Comparison of ENCODE assay signal across 25 mouse cellular contexts in the genomic region with DNA sequence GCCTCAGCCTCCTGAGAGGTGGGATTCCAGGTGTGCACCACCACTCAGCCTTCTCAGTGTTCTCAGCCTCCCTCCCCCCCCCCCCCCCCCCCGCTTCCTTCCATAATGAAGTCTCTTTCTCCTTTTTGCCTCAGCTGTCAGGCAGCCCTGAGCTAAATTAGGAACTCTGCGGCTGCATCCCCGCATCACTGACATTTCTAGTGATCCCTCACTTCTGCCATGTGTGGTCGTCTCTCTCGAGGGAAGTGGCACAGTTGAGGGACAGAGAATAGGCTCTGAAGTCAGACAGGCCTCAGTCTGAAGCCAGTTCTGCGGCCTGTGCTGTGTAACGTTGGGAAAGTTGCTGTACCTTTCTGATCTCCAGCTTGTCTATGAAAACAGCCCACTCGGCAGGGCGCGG.
"Had no signal": no experiment of that assay in that cellular context is flagged by ENCODE, and none has a peak within 500 bp of the region (broad histone marks: within the 10 kb centered on the region; RNA-seq: fewer than 3 reads in every experiment).

No protein-coding gene starts in this region.

- DNase-seq: forebrain, postnatal 0 days; gastrocnemius, postnatal 14 days; gastrocnemius, postnatal 36 days; heart, adult 11 months; heart, adult 2 months; heart, postnatal 14 days; heart, postnatal 36 days; kidney, adult 11 months; kidney, adult 2 months; kidney, adult 9 months; kidney, postnatal 14 days; kidney, postnatal 36 days; layer of hippocampus, adult 9-11 months; layer of hippocampus, postnatal 36 days; left cerebral cortex, postnatal 4 days had no signal

- H3K27me3 ChIP-seq: hindbrain, embryonic 15.5 days; kidney, embryonic 15.5 days; limb, embryonic 13.5 days; limb, embryonic 15.5 days had no signal

- H3K4me3 ChIP-seq: heart, adult 2 months; heart, embryonic 13.5 days; heart, embryonic 15.5 days; hindbrain, embryonic 13.5 days; hindbrain, embryonic 15.5 days; kidney, embryonic 15.5 days; limb, embryonic 13.5 days; limb, embryonic 15.5 days had no signal

- H3K9me3 ChIP-seq: heart, embryonic 13.5 days; heart, embryonic 15.5 days; hindbrain, embryonic 13.5 days; hindbrain, embryonic 15.5 days; kidney, embryonic 15.5 days; limb, embryonic 13.5 days; limb, embryonic 15.5 days had no signal

- H3K27ac ChIP-seq: heart, adult 2 months; heart, embryonic 13.5 days; heart, embryonic 15.5 days; hindbrain, embryonic 13.5 days; hindbrain, embryonic 15.5 days; hindbrain, postnatal 0 days; kidney, embryonic 15.5 days; kidney, postnatal 0 days; limb, embryonic 13.5 days; limb, embryonic 15.5 days had no signal

- H3K9ac ChIP-seq: forebrain, postnatal 0 days; heart, embryonic 13.5 days; heart, embryonic 15.5 days; hindbrain, embryonic 13.5 days; hindbrain, embryonic 15.5 days; kidney, embryonic 15.5 days; limb, embryonic 13.5 days; limb, embryonic 15.5 days had no signal

- ATAC-seq: forebrain, postnatal 0 days; hindbrain, postnatal 0 days had no signal

- H3K4me2 ChIP-seq: heart, embryonic 11.5 days; heart, embryonic 13.5 days; heart, embryonic 15.5 days; hindbrain, embryonic 13.5 days; hindbrain, embryonic 15.5 days; kidney, embryonic 15.5 days; limb, embryonic 13.5 days; limb, embryonic 15.5 days had no signal

- H3K36me3 ChIP-seq: heart, embryonic 13.5 days; heart, embryonic 15.5 days; hindbrain, embryonic 13.5 days; hindbrain, embryonic 15.5 days; kidney, embryonic 15.5 days; limb, embryonic 13.5 days; limb, embryonic 15.5 days had no signal

- H3K4me1 ChIP-seq: hindbrain, embryonic 15.5 days; limb, embryonic 15.5 days had no signal
